Mouse (Mus musculus): ENCODE measurements around the gene Fadd. TPM values are rescaled to one million over a fixed set of nuclear protein-coding genes. Genes with fewer than 3 reads are reported as not detected.

Gene Fadd
- polyA plus RNA-seq, 2 experiments, result 9.3 to 9.6 TPM

DNA sequence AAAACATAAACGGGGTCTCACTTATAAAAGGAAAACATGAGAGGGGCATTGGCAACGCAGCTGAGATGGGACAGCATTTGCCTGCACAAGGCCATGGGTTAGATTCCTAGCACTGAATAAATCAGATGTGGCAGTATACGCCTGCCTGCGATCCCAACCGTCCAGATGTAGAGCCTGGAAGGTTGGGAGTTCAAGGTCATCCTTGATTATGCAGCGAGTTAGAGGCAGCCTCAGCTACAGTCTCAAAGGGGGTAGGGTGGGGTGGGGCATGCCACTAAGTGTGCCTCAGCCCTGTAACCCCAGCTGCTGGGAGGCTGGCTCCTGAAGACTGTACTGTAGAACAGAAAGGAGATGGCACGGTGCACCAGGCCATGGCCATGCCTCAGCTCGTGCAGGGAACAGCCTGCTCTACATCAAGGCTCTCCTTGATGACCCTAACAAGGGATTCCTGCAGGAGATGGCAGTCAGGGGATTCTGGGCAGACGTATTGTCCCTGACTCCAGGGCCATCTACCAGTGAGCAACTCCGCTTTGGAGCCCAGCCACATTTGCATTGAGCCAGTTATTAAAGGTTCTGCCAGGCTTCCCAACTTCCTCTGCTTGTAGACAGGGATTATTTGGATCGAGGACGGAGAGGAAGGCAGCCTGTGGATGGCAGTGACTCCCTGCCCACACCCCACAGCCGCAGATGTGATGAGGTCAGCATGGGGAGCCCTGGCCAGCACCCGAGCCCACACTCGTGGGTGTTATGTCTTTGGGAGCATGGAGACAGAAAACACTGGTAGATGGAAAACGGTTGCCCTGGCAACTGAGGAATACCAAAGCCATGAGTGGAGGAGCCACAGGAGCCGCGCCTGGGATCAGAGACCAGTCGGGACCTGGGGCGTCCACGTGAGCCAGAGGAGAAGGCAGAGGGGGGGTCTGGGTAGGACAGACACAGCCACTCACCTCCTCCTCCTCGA is 38.7 kb upstream of the Fadd start:
- H3K9ac ChIP-seq (ENCODE audit: low read depth, low read length, severe bottlenecking), result no peak overlapping the region
- WGBS, result 58% methylated on average over 22 of the region's 22 CpGs
- H3K4me1 ChIP-seq (ENCODE audit: control insufficient read depth, insufficient read depth, low read length), result no peaks in the 10 kb centered on the region
- ATAC-seq (ENCODE audit: low FRiP score, low read depth) (no peak), DNase-seq (ENCODE audit: low spot score) (peak; percentile 9)
- no peaks in the 10 kb centered on the region for H3K36me3 ChIP-seq (ENCODE audit: control insufficient read depth, insufficient read depth, low read length)
- TF ChIP-seq POLR2A (IDR thresholded peaks at IDR 0.05; ENCODE audit: borderline replicate concordance, extremely low read depth, insufficient read depth, insufficient read length), result no peak
- H3K27ac ChIP-seq (replicated peaks; ENCODE audit: low read depth, low read length), result no peak overlapping the region
- no peaks in the 10 kb centered on the region for H3K27me3 ChIP-seq (ENCODE audit: control insufficient read depth, insufficient read depth, low read length)
- no peaks in the 10 kb centered on the region for H3K9me3 ChIP-seq (ENCODE audit: control insufficient read depth, low read length)
- no peak overlapping the region for H3K4me3 ChIP-seq (replicated peaks; ENCODE audit: low read length)
- no peak overlapping the region for H3K4me2 ChIP-seq (replicated peaks; ENCODE audit: low read depth, low read length, severe bottlenecking)

DNA sequence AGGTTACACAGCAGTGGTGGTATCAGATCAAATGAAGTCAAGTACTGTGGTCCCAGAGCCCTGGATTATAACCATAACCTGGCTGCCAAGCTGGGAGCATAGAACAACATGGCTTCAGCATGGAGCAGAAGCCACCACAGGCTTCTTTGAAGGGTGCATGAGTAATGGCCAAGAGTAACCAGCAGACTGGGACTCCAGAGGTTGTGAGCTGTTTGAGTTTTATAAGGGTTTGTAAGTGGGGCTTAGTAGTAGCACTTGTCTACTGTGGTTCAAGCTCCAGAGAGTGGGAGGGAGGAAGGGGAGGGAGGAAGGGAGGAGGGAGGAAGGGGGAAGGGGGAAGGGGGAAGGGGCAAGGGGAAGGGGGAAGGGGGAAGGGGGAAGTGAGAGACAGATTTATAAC is 38.1 kb upstream of the Fadd start:
- Histone ChIP-seq H3K27ac (replicated peaks; ENCODE audit: low read depth, low read length) (no peak overlapping the region), H3K9ac (ENCODE audit: low read depth, low read length, severe bottlenecking) (no peak overlapping the region), H3K27me3 (ENCODE audit: control insufficient read depth, insufficient read depth, low read length) (no peaks in the 10 kb centered on the region), H3K36me3 (ENCODE audit: control insufficient read depth, insufficient read depth, low read length) (no peaks in the 10 kb centered on the region), H3K4me1 (ENCODE audit: control insufficient read depth, insufficient read depth, low read length) (no peaks in the 10 kb centered on the region), H3K4me3 (replicated peaks; ENCODE audit: low read length) (no peak overlapping the region), H3K9me3 (ENCODE audit: control insufficient read depth, low read length) (no peaks in the 10 kb centered on the region), H3K4me2 (replicated peaks; ENCODE audit: low read depth, low read length, severe bottlenecking) (no peak overlapping the region)
- ATAC-seq (ENCODE audit: low FRiP score, low read depth) (no peak), DNase-seq (ENCODE audit: low spot score) (no peak)
- no peak for TF ChIP-seq POLR2A (IDR thresholded peaks at IDR 0.05; ENCODE audit: borderline replicate concordance, extremely low read depth, insufficient read depth, insufficient read length)

DNA sequence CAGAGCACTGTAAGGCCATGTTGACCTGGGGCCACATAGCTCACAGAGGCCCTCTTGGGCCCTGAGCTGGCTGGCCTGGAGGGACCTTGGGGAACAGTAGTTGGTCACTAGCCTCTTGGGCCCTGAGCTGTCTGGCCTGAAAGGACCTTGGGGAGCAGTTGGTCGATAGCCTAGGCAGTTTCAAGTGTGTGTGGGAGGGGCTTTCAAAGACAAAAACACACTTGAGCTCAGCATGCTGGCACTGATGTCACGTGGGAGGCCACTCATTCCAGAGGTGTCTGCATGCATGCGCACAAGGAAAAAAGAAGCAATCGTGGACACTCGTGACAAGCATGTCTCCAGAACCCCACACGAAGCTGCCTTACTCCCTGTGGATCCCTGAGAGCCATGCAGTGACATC is 33.1 kb upstream of the Fadd start:
- TF ChIP-seq POLR2A (IDR thresholded peaks at IDR 0.05; ENCODE audit: borderline replicate concordance, extremely low read depth, insufficient read depth, insufficient read length), result no peak
- Histone ChIP-seq H3K4me2 (replicated peaks; ENCODE audit: low read depth, low read length, severe bottlenecking) (no peak overlapping the region), H3K9me3 (ENCODE audit: control insufficient read depth, low read length) (no peaks in the 10 kb centered on the region), H3K36me3 (ENCODE audit: control insufficient read depth, insufficient read depth, low read length) (no peaks in the 10 kb centered on the region), H3K27ac (replicated peaks; ENCODE audit: low read depth, low read length) (no peak overlapping the region), H3K27me3 (ENCODE audit: control insufficient read depth, insufficient read depth, low read length) (no peaks in the 10 kb centered on the region), H3K9ac (ENCODE audit: low read depth, low read length, severe bottlenecking) (no peak overlapping the region), H3K4me1 (ENCODE audit: control insufficient read depth, insufficient read depth, low read length) (no peaks in the 10 kb centered on the region), H3K4me3 (replicated peaks; ENCODE audit: low read length) (no peak overlapping the region)
- no peak for ATAC-seq (ENCODE audit: low FRiP score, low read depth)
- 80% methylated on average over 6 of the region's 6 CpGs for WGBS
- no peak for DNase-seq (ENCODE audit: low spot score)

DNA sequence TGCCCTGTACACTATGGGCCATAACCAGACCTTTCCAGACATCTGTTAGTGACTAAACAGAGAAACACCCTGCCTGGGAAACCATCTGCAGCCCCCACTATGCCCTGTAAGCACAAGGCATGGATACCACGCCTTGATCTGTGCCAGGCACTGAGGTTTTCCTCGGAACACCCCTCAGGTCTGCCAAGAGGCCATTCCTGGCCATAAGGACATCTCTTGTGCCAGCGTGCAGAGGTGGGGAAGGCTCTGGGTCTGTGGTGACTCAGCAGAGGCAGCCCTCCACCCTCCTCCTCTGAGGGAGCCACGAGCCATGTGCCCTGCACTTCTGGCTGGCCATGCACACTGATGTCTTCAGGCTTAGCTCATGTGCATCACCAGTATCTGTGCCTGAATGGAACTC is 30.6 kb upstream of the Fadd start:
- no peak for ATAC-seq (ENCODE audit: low FRiP score, low read depth)
- DNase-seq (ENCODE audit: low spot score), result no peak
- no peaks in the 10 kb centered on the region for H3K9me3 ChIP-seq (ENCODE audit: control insufficient read depth, low read length)
- H3K4me1 ChIP-seq (ENCODE audit: control insufficient read depth, insufficient read depth, low read length), result no peaks in the 10 kb centered on the region
- 75% methylated on average over 4 of the region's 4 CpGs for WGBS
- H3K9ac ChIP-seq (ENCODE audit: low read depth, low read length, severe bottlenecking), result no peak overlapping the region
- no peak for TF ChIP-seq POLR2A (IDR thresholded peaks at IDR 0.05; ENCODE audit: borderline replicate concordance, extremely low read depth, insufficient read depth, insufficient read length)
- H3K4me3 ChIP-seq (replicated peaks; ENCODE audit: low read length), result no peak overlapping the region
- no peak overlapping the region for H3K4me2 ChIP-seq (replicated peaks; ENCODE audit: low read depth, low read length, severe bottlenecking)
- no peaks in the 10 kb centered on the region for H3K36me3 ChIP-seq (ENCODE audit: control insufficient read depth, insufficient read depth, low read length)
- no peaks in the 10 kb centered on the region for H3K27me3 ChIP-seq (ENCODE audit: control insufficient read depth, insufficient read depth, low read length)
- H3K27ac ChIP-seq (replicated peaks; ENCODE audit: low read depth, low read length), result no peak overlapping the region

DNA sequence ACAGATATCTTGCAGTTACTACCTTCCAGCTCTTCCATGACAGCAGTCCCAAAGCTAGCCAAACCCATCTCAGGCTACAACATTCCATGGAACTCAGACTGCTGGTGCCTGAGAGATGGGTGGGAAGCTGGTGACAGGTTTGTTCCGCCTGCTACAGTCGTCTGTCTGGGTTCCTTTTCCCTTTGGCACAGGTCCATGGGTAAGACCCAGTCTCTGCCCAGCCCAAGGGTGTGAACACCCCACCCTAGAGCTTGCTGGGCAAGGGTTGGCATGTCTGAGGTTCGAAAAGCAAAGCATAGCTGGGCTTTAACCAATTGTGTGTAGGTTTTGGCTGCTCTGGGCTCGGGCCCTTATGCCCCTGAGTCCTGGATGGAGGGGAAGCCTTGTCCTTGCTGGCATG is 30.1 kb upstream of the Fadd start:
- DNase-seq (ENCODE audit: low spot score), result no peak
- 76% methylated on average over 4 of the region's 4 CpGs for WGBS
- H3K9ac ChIP-seq (ENCODE audit: low read depth, low read length, severe bottlenecking), result no peak overlapping the region
- H3K4me1 ChIP-seq (ENCODE audit: control insufficient read depth, insufficient read depth, low read length), result no peaks in the 10 kb centered on the region
- no peaks in the 10 kb centered on the region for H3K27me3 ChIP-seq (ENCODE audit: control insufficient read depth, insufficient read depth, low read length)
- H3K9me3 ChIP-seq (ENCODE audit: control insufficient read depth, low read length), result no peaks in the 10 kb centered on the region
- no peak overlapping the region for H3K4me3 ChIP-seq (replicated peaks; ENCODE audit: low read length)
- H3K27ac ChIP-seq (replicated peaks; ENCODE audit: low read depth, low read length), result no peak overlapping the region
- no peak overlapping the region for H3K4me2 ChIP-seq (replicated peaks; ENCODE audit: low read depth, low read length, severe bottlenecking)
- no peak for ATAC-seq (ENCODE audit: low FRiP score, low read depth)
- no peaks in the 10 kb centered on the region for H3K36me3 ChIP-seq (ENCODE audit: control insufficient read depth, insufficient read depth, low read length)
- TF ChIP-seq POLR2A (IDR thresholded peaks at IDR 0.05; ENCODE audit: borderline replicate concordance, extremely low read depth, insufficient read depth, insufficient read length), result no peak
